Mouse (Mus musculus): ENCODE results near the gene Smarcad1.

Gene Smarcad1

GRCm38 (mm10) chr6:65075201-65075600 is 32.8 kb downstream of the Smarcad1 start:
- in situ Hi-C loops (cut with MboI; ENCODE audit: unreplicated experiment in 2 of 2), result no loop called here

GRCm38 (mm10) chr6:65079139-65079538 is 36.8 kb downstream of the Smarcad1 start:
- in situ Hi-C loops (cut with MboI; ENCODE audit: unreplicated experiment in 2 of 2), result no loop called here

DNA sequence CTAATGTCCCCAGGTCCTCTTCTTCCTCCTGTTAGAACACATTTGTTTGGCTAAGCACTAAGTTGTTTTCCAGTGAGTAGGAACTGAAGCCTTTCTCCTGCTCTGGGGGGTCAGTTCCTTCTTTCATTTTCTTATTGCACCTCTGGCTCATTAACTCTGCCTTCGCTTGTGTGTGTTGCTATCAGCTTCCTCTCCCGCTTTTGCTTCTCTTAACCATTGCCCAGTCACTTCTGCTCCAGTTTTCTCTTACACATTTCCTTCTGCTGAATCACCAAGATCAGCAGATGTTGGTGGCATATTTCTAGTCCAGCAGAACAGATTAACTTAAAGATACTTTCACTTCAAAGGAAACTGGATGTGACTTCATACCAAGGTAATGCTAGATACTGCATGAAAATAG is 72.5 kb downstream of the Smarcad1 start:
- in situ Hi-C loops (cut with MboI; ENCODE audit: unreplicated experiment in 2 of 2), result no loop called here

DNA sequence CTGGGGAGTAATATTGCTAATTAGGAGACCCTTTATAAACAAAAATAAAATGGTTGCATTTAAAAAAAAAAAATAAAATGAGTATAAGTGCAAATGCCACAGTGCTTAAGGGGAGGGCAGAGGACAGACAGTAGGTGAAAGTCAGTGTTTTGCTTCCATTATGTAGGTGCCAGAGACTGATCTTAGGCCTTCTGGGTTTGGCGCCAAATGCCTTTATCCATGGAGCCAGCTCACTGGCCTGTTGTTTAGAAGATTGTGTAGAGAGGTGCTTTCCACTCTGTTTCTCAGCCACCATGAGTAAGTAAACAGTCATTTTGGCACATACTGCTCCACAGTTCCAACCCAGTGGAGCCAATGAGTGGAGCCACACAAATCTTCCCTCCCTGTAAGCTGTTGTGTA is 75.2 kb downstream of the Smarcad1 start:
- in situ Hi-C loops (cut with MboI; ENCODE audit: unreplicated experiment in 2 of 2), result no loop called here

DNA sequence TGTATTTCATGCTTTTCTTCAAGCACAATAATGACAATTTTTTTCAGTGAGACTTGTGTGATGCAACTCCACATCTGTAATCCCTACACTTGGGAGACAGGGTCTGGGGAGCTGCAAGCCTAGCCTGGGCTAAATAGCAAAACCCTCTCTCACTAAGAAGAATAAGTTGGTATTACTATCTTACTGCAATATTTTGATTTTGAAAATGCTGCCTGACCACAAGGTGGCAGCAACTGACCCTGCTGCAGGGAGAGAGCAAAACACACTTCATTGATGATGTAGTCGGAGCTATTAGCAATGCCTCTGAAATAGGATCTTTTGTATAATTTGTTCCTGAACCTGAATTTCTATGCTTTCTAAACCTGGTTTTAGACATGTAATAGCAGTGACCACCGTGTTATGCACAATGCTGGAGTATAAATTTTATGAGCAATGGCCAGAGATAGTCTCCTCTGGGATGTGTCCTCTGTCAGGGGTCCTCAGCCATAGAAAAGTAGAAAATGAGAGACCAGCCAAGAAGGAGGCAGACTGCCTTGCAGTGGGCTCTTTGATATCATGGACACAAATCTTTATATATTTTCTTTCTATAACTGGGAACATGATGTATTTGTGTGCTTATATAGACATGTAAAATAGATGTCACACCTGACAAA is 83.8 kb downstream of the Smarcad1 start:
- in situ Hi-C loops (cut with MboI; ENCODE audit: unreplicated experiment in 2 of 2), result loop anchor here (5.0 to 10.0 kb wide), 5 partner anchors 326 to 1409 kb away; partner anchors contain the start of gene Mad2l1 (in 1 of the 2)

- in situ Hi-C loops (cut with MboI; ENCODE audit: unreplicated experiment in 2 of 2), result loop anchor here in 1 of 2 experiments (10.0 kb wide), 2 partner anchors 472 to 1392 kb away; no protein-coding TSS in a partner anchor
These were observed 90.0 kb downstream of the Smarcad1 start for GRCm38 (mm10) chr6:65132376-65132775.

DNA sequence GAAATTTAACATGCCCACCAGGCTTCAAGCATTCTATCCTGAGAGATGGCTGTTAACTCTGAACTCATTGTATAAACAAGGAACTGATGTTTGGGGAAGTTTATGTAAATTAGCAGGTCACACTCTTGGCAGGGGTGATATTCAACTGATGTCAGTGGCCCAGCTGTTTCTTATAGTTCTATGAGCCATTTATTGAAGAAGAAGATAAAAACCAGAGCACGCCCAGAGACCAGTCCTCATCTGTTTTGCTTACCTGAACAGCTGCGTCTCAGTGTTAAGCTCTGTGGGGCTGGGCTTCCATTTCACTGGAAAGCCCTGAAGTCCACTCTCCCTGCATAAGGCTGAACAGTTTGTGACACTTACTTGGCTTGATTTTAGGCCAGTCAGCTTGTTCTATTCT is 95.4 kb downstream of the Smarcad1 start:
- in situ Hi-C loops (cut with MboI; ENCODE audit: unreplicated experiment in 2 of 2), result loop anchor here in 1 of 2 experiments (10.0 kb wide), 2 partner anchors 467 to 1387 kb away; no protein-coding TSS in a partner anchor

GRCm38 (mm10) chr6:65138243-65138642 is 95.9 kb downstream of the Smarcad1 start:
- in situ Hi-C loops (cut with MboI; ENCODE audit: unreplicated experiment in 2 of 2), result loop anchor here in 1 of 2 experiments (10.0 kb wide), 2 partner anchors 467 to 1387 kb away; no protein-coding TSS in a partner anchor

GRCm38 (mm10) chr6:65140082-65140749 is 97.8 kb downstream of the Smarcad1 start:
- in situ Hi-C loops (cut with MboI; ENCODE audit: unreplicated experiment in 2 of 2), result no loop called here

DNA sequence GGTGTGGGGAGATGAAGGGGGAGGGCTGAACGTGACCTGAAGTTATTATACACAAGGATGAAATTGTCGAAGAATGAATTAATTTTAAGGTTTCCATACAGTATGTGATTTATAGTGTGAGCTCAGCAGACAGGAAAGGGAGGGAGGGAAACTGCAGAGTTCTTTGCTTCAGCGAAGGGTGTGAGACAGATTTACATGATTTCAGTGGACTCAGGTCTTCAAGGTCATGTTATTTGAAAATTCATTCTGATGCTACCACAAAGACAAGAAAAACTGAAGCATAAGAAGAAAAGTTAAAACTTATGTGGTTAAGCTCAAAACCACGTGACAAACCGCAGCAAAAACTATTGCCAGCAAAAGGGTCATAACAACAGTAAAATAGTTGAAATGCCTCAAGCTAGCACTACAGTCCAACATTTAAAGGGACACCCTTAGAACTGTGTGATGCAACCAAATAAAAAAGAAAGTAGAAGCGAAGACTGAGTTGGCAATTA is 98.4 kb downstream of the Smarcad1 start:
- in situ Hi-C loops (cut with MboI; ENCODE audit: unreplicated experiment in 2 of 2), result no loop called here

- in situ Hi-C loops (cut with MboI; ENCODE audit: unreplicated experiment in 2 of 2), result no loop called here
These were observed 99.9 kb downstream of the Smarcad1 start for GRCm38 (mm10) chr6:65142316-65142715.

GRCm38 (mm10) chr6:65144621-65145205 is 102.3 kb downstream of the Smarcad1 start, which contains the start of gene Hpgds:
Gene Hpgds (minus strand): TSS chr6:65144908.
- in situ Hi-C loops (cut with MboI; ENCODE audit: unreplicated experiment in 2 of 2), result no loop called here

DNA sequence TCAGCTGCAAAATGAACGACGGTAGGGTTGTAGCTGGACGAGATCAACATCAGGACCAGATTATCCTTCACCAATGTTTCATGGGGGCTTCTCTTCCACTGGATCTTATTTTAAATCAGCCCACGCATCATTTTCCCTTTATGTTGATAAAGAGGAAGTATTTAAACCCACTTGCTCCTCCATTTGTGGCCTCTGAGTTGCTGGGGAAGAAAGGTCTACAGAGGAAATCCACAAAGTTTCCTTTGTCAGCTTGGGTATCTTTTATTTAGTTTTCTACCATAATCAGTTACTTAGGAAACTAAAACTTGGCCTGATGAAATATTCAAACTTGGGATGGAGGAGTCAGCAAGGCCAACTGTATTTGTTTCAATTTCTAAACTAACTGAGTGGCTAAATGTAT is 104.0 kb downstream of the Smarcad1 start:
- in situ Hi-C loops (cut with MboI; ENCODE audit: unreplicated experiment in 2 of 2), result no loop called here

DNA sequence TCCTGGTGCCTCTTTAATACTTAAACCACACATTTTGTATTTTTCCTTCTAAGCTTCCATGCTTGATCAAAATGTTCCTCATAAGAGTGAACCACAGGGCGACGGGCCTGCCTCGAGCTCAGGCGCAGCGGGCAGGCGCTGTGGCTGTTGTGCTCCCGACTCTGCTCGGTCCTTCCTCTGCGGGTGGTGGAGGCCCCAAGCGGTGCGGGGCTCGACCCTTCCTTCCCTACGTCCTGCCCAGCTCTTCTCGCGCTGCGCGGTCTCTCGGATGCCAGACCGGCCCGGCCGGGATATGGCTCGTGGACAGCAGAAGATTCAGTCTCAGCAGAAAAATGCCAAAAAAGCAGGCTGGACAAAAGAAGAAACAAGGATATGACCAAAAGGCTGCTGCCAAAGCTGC is 108.3 kb downstream of the Smarcad1 start:
- in situ Hi-C loops (cut with MboI; ENCODE audit: unreplicated experiment in 2 of 2), result no loop called here

- in situ Hi-C loops (cut with MboI; ENCODE audit: unreplicated experiment in 2 of 2), result no loop called here
These were observed 111.2 kb downstream of the Smarcad1 start for GRCm38 (mm10) chr6:65153570-65153969.

- in situ Hi-C loops (cut with MboI; ENCODE audit: unreplicated experiment in 2 of 2), result no loop called here
These were observed 114.7 kb downstream of the Smarcad1 start for GRCm38 (mm10) chr6:65157042-65157441.

- in situ Hi-C loops (cut with MboI; ENCODE audit: unreplicated experiment in 2 of 2), result no loop called here
These were observed 117.1 kb downstream of the Smarcad1 start for GRCm38 (mm10) chr6:65159381-65159942.

DNA sequence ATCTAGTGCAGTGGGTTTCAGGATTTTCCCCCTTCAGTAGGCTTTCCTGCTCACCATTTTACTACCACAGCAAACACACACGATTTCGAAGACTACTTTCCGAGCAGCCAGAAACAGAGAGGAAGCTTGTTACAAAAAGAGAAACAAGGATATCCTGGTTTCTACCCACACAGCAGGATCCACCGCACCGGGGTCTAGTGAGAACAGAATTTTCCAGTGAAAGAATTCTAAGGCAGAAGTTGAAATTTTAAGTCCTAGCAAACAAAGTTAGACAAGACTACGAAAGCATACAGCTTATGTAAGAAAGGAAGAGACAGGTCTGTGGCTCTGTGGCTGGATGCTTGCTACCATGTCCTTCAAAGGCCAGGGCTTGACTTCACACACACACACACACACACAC is 121.8 kb downstream of the Smarcad1 start:
- in situ Hi-C loops (cut with MboI; ENCODE audit: unreplicated experiment in 2 of 2), result no loop called here

DNA sequence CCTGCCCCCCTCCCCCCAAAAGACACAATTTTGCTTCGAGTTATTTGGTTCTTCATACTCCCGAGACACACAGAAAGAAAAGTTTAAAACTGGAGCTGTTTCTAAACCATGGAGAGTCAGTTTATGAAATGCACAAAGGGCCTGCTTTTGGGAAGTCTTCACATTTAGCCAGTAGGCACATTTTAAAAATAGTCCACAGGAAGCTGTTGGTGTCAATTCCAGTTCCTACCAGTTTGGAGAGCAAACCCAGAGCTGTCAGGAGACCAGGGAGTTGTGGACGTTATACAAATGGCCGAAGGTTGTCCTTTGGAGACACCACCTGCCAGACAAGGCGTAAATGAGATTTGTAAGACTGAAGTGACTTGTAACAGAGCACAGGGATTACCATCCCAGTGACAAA is 122.6 kb downstream of the Smarcad1 start:
- in situ Hi-C loops (cut with MboI; ENCODE audit: unreplicated experiment in 2 of 2), result no loop called here

All from v-Abl transformed pro-B cells (cell line).